11 mouse cellular contexts compared by ENCODE assay signal in the genomic region with DNA sequence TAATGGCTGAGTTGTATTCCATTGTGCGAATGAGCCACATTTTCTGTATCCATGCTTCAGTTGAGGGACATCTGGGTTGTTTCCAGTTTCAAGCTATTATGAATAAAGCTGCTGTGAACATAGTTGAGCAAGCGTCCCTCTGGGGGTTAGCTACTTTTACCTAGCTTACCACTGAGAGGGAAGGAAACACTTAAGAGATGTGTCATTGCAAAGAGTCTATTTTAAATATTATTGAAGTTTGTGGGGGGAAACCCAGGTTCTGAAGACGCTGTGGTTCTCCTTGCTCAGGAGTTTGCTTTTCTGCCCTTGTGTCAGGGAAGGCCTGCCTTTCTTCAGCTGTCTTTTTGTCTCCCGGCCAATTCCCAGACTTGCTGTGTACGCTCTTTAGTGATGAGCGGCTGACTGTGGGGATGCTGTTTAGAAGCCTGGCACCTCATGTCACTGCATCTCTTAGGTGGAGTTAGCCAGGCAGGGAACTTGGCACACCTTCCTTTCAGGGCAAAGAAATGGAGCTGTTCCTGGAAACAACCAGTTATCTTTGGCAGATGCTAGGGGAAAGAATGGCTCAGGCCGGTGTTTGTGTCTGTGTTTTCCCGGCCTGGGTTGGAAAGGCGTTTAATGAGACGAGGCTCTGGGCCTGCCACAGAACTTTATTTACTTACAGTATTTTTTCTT. TPM values are rescaled to one million over a fixed set of nuclear protein-coding genes. Genes with fewer than 3 reads are reported as not detected.
DNase-seq lines count a peak whose midpoint lies in the region; ATAC-seq and TF ChIP-seq lines count a peak whose summit lies in the region.
"Had no signal": no experiment of that assay in that cellular context is flagged by ENCODE, and none has a peak within 500 bp of the region (broad histone marks: within the 10 kb centered on the region; RNA-seq: fewer than 3 reads in every experiment).

No protein-coding gene starts in this region.

- TF ChIP-seq EP300 in heart, postnatal 0 days (IDR thresholded peaks at IDR 0.05; ENCODE audit: low read depth) = 0 out of 2 replicates have a peak, but pooled peaks have one; percentile 24

- no peak overlapping the region for H3K4me3 ChIP-seq in hindbrain, embryonic 13.5 days
- H3K4me3 ChIP-seq in hindbrain, embryonic 10.5 days = no peak overlapping the region
- no peak overlapping the region for H3K4me3 ChIP-seq in embryonic facial prominence, embryonic 15.5 days (replicated peaks)
- no peak overlapping the region for H3K4me3 ChIP-seq in heart, postnatal 0 days (ENCODE audit: low read depth, low read length)
- no peak overlapping the region for H3K4me3 ChIP-seq in intestine, embryonic 16.5 days (ENCODE audit: low read length)
- H3K4me3 ChIP-seq: limb, embryonic 12.5 days had no signal

- no peak overlapping the region for H3K4me2 ChIP-seq in hindbrain, embryonic 13.5 days
- no peak overlapping the region for H3K4me2 ChIP-seq in embryonic facial prominence, embryonic 15.5 days (replicated peaks)
- no peak overlapping the region for H3K4me2 ChIP-seq in heart, postnatal 0 days (ENCODE audit: low read depth, low read length)
- H3K4me2 ChIP-seq in intestine, embryonic 16.5 days (ENCODE audit: low read depth, low read length) = no peak overlapping the region
- H3K4me2 ChIP-seq: limb, embryonic 12.5 days had no signal

- no peak for TF ChIP-seq CTCF in heart, postnatal 0 days (IDR thresholded peaks at IDR 0.05; ENCODE audit: low read depth)

- H3K9me3 ChIP-seq in hindbrain, embryonic 13.5 days = no peaks in the 10 kb centered on the region
- H3K9me3 ChIP-seq in hindbrain, embryonic 10.5 days = no peaks in the 10 kb centered on the region
- no peaks in the 10 kb centered on the region for H3K9me3 ChIP-seq in embryonic facial prominence, embryonic 15.5 days (replicated peaks)
- no peaks in the 10 kb centered on the region for H3K9me3 ChIP-seq in heart, postnatal 0 days (replicated peaks; ENCODE audit: control insufficient read depth, low read length)
- no peaks in the 10 kb centered on the region for H3K9me3 ChIP-seq in intestine, embryonic 16.5 days (ENCODE audit: control insufficient read depth, low read length)
- H3K9me3 ChIP-seq: limb, embryonic 12.5 days had no signal

- H3K27me3 ChIP-seq in hindbrain, embryonic 13.5 days = no peaks in the 10 kb centered on the region
- H3K27me3 ChIP-seq in hindbrain, embryonic 10.5 days (ENCODE audit: insufficient read depth, poor library complexity, severe bottlenecking) = peaks cover 46% of the 10 kb centered on the region
- H3K27me3 ChIP-seq in embryonic facial prominence, embryonic 15.5 days = no peaks in the 10 kb centered on the region
- peaks cover 73% of the 10 kb centered on the region for H3K27me3 ChIP-seq in heart, postnatal 0 days (ENCODE audit: control insufficient read depth, insufficient read depth, low read length)
- no peaks in the 10 kb centered on the region for H3K27me3 ChIP-seq in intestine, embryonic 16.5 days (replicated peaks; ENCODE audit: control insufficient read depth, insufficient read depth, low read length)
- H3K27me3 ChIP-seq: limb, embryonic 12.5 days had no signal

- ATAC-seq in hindbrain, embryonic 13.5 days (ENCODE audit: low FRiP score) = no peak
- no peak for ATAC-seq in embryonic facial prominence, embryonic 15.5 days (ENCODE audit: insufficient number of reproducible peaks, low FRiP score, low TSS enrichment, low read depth)
- ATAC-seq in heart, postnatal 0 days (ENCODE audit: insufficient read depth, low read depth) = peak; percentile 40; the same call in 1 of the 2 replicates
- no peak for ATAC-seq in erythroid progenitor cell, adult 5-6 weeks (replicated peaks; ENCODE audit: low FRiP score, poor library complexity, severe bottlenecking)
- no peak for ATAC-seq in intestine, embryonic 16.5 days

- no peak for DNase-seq in hindbrain, embryonic 10.5 days (ENCODE audit: low spot score)
- peak; percentile 85 for DNase-seq in Muller cell, postnatal 12 days (ENCODE audit: inconsistent ontology term)
- DNase-seq in heart, postnatal 0 days (ENCODE audit: low spot score) = peak; percentile 44
- DNase-seq in T-cell, adult 2 months (ENCODE audit: low spot score) = no peak

- 69% methylated on average over 10 of the region's 10 CpGs for WGBS in hindbrain, embryonic 13.5 days
- 83% methylated on average over 10 of the region's 10 CpGs for WGBS in hindbrain, embryonic 10.5 days
- WGBS in embryonic facial prominence, embryonic 15.5 days = 73% methylated on average over 10 of the region's 10 CpGs
- WGBS in heart, postnatal 0 days = 55% methylated on average over 10 of the region's 10 CpGs
- WGBS in intestine, embryonic 16.5 days = 63% methylated on average over 10 of the region's 10 CpGs

- peaks cover 38% of the 10 kb centered on the region for H3K4me1 ChIP-seq in hindbrain, embryonic 13.5 days (replicated peaks)
- H3K4me1 ChIP-seq in hindbrain, embryonic 10.5 days (replicated peaks) = peaks cover 34% of the 10 kb centered on the region
- peaks cover 19% of the 10 kb centered on the region for H3K4me1 ChIP-seq in embryonic facial prominence, embryonic 15.5 days
- peaks cover 13% of the 10 kb centered on the region for H3K4me1 ChIP-seq in heart, postnatal 0 days (ENCODE audit: control insufficient read depth, insufficient read depth)
- peaks cover 13% of the 10 kb centered on the region for H3K4me1 ChIP-seq in intestine, embryonic 16.5 days (ENCODE audit: control insufficient read depth, insufficient read depth, low read length)

- H3K9ac ChIP-seq in hindbrain, embryonic 13.5 days = no peak overlapping the region
- no peak overlapping the region for H3K9ac ChIP-seq in embryonic facial prominence, embryonic 15.5 days
- H3K9ac ChIP-seq in heart, postnatal 0 days (replicated peaks; ENCODE audit: low read depth, low read length) = no peak overlapping the region
- H3K9ac ChIP-seq in intestine, embryonic 16.5 days (ENCODE audit: low read depth, low read length) = no peak overlapping the region
- H3K9ac ChIP-seq: limb, embryonic 12.5 days had no signal

- peak overlapping the region; percentile 44; the same call in 1 of the 2 replicates for H3K27ac ChIP-seq in hindbrain, embryonic 13.5 days
- no peak overlapping the region for H3K27ac ChIP-seq in hindbrain, embryonic 10.5 days
- peak overlapping the region; percentile 48; the same call in 1 of the 2 replicates for H3K27ac ChIP-seq in embryonic facial prominence, embryonic 15.5 days (replicated peaks)
- H3K27ac ChIP-seq in heart, postnatal 0 days (ENCODE audit: low read depth) = 0 out of 2 replicates have a peak overlapping the region, but pooled peaks have one; percentile 32
- H3K27ac ChIP-seq in intestine, embryonic 16.5 days (ENCODE audit: low read length) = no peak overlapping the region
- H3K27ac ChIP-seq: limb, embryonic 12.5 days had no signal

- H3K36me3 ChIP-seq in hindbrain, embryonic 13.5 days = no peaks in the 10 kb centered on the region
- peaks cover 8% of the 10 kb centered on the region; the same call in 1 of the 2 replicates for H3K36me3 ChIP-seq in hindbrain, embryonic 10.5 days
- H3K36me3 ChIP-seq in embryonic facial prominence, embryonic 15.5 days = no peaks in the 10 kb centered on the region
- no peaks in the 10 kb centered on the region for H3K36me3 ChIP-seq in heart, postnatal 0 days (replicated peaks; ENCODE audit: control insufficient read depth, insufficient read depth, low read length)
- no peaks in the 10 kb centered on the region for H3K36me3 ChIP-seq in intestine, embryonic 16.5 days (ENCODE audit: control insufficient read depth, insufficient read depth, low read length)

RNA-seq across cellular contexts. Expression of gene Bcr, which starts 31.2 kb away (rescaled TPM):
- polyA plus RNA-seq in hindbrain, embryonic 13.5 days (2015; fragmentation: Nextera tagmentation; extraction: Ambion mirVana) = 15.1 and 15.8 TPM in 2 replicates
- polyA plus RNA-seq in hindbrain, embryonic 10.5 days (2016; fragmentation: Nextera tagmentation; extraction: Ambion mirVana) = 6.6 and 7.8 TPM in 2 replicates
- polyA plus RNA-seq in embryonic facial prominence, embryonic 15.5 days (2015; fragmentation: Nextera tagmentation; extraction: Ambion mirVana) = 7.5 and 9.2 TPM in 2 replicates
- 11.4 and 12.1 TPM in 2 replicates for total RNA-seq in heart, postnatal 0 days (2014; rRNA removed; ENCODE audit: low replicate concordance)
- 9.3 and 10.2 TPM in 2 replicates for polyA plus RNA-seq in heart, postnatal 0 days (2015; fragmentation: Nextera tagmentation; extraction: Ambion mirVana)
- 2.5 and 5.8 TPM in 2 replicates for total RNA-seq in erythroid progenitor cell, adult 5-6 weeks (2015; ENCODE audit: low replicate concordance)
- 2.7 and 5.4 TPM in 2 replicates for total RNA-seq in erythroid progenitor cell, adult 5-6 weeks (2017; ENCODE audit: low replicate concordance)
- 18.5 and 20.1 TPM in 2 replicates for polyA plus RNA-seq in intestine, embryonic 16.5 days (2015; fragmentation: Nextera tagmentation; extraction: Ambion mirVana)

RNA-seq across cellular contexts. Expression of gene Rab36, which starts 54.8 kb away (rescaled TPM):
- polyA plus RNA-seq in hindbrain, embryonic 13.5 days (2015; fragmentation: Nextera tagmentation; extraction: Ambion mirVana) = 14.4 and 15.7 TPM in 2 replicates
- polyA plus RNA-seq in hindbrain, embryonic 10.5 days (2016; fragmentation: Nextera tagmentation; extraction: Ambion mirVana) = 9.8 and 10.6 TPM in 2 replicates
- polyA plus RNA-seq in embryonic facial prominence, embryonic 15.5 days (2015; fragmentation: Nextera tagmentation; extraction: Ambion mirVana) = 10.6 and 15.0 TPM in 2 replicates
- 1.4 and 3.6 TPM in 2 replicates for total RNA-seq in heart, postnatal 0 days (2014; rRNA removed; ENCODE audit: low replicate concordance)
- 1.4 and 1.5 TPM in 2 replicates for polyA plus RNA-seq in heart, postnatal 0 days (2015; fragmentation: Nextera tagmentation; extraction: Ambion mirVana)
- not detected in 2 replicates for total RNA-seq in erythroid progenitor cell, adult 5-6 weeks (2015; ENCODE audit: low replicate concordance)
- not detected in 2 replicates for total RNA-seq in erythroid progenitor cell, adult 5-6 weeks (2017; ENCODE audit: low replicate concordance)
- polyA plus RNA-seq in intestine, embryonic 16.5 days (2015; fragmentation: Nextera tagmentation; extraction: Ambion mirVana) = 5.2 and 5.5 TPM in 2 replicates

RNA-seq across cellular contexts. Expression of gene Rsph14, which starts 59.2 kb away (rescaled TPM):
- polyA plus RNA-seq in hindbrain, embryonic 13.5 days (2015; fragmentation: Nextera tagmentation; extraction: Ambion mirVana) = 0.91 and 1.0 TPM in 2 replicates
- 0.20 and 1.0 TPM in 2 replicates for polyA plus RNA-seq in hindbrain, embryonic 10.5 days (2016; fragmentation: Nextera tagmentation; extraction: Ambion mirVana)
- 5.2 and 6.9 TPM in 2 replicates for polyA plus RNA-seq in embryonic facial prominence, embryonic 15.5 days (2015; fragmentation: Nextera tagmentation; extraction: Ambion mirVana)
- 0.81 TPM in 1 of 2 replicates, not detected in the other for total RNA-seq in heart, postnatal 0 days (2014; rRNA removed; ENCODE audit: low replicate concordance)
- polyA plus RNA-seq in heart, postnatal 0 days (2015; fragmentation: Nextera tagmentation; extraction: Ambion mirVana) = 0.47 TPM in 1 of 2 replicates, not detected in the other
- not detected in 2 replicates for total RNA-seq in erythroid progenitor cell, adult 5-6 weeks (2015; ENCODE audit: low replicate concordance)
- not detected in 2 replicates for total RNA-seq in erythroid progenitor cell, adult 5-6 weeks (2017; ENCODE audit: low replicate concordance)
- not detected in 2 replicates for polyA plus RNA-seq in intestine, embryonic 16.5 days (2015; fragmentation: Nextera tagmentation; extraction: Ambion mirVana)
- total RNA-seq: hematopoietic stem cell, adult 5-6 weeks had no signal
- polyA plus RNA-seq: limb, embryonic 12.5 days; neural tube, embryonic 11.5 days had no signal

Comparison
In these comparisons a context has a peak if more than half of its experiments do, and no peak if none do; other contexts are left out.
1. H3K27ac ChIP-seq: peak in hindbrain, embryonic 13.5 days (single experiment), embryonic facial prominence, embryonic 15.5 days (single experiment) and heart, postnatal 0 days (single experiment); none in hindbrain, embryonic 10.5 days (single experiment) and intestine, embryonic 16.5 days (single experiment).
2. DNase-seq: peak in Muller cell, postnatal 12 days (single experiment) and heart, postnatal 0 days (single experiment); none in hindbrain, embryonic 10.5 days (single experiment) and T-cell, adult 2 months (single experiment).